Mouse (Mus musculus) heart, adult 2 months (tissue): ENCODE measurements around the gene Has3. TPM values are rescaled to one million over a fixed set of nuclear protein-coding genes. Genes with fewer than 3 reads are reported as not detected.

ENCODE experiments used
- DNase-seq, 2 experiments: peaks; one replicate each; pipeline ENCODE4 v3.0.0; 2021
- H3K27ac ChIP-seq: fragments of 200-600 bp; 2 replicates; pipeline ENCODE4 v1.8.1; 2022
- H3K27me3 ChIP-seq: fragments of 200-500 bp; 2 replicates; pipeline ENCODE4 v1.6.1; 2012; ENCODE audit warnings: mild to moderate bottlenecking, low read length, inconsistent platforms, mixed read lengths; ENCODE audit not compliant: control insufficient read depth, insufficient read depth
- H3K36me3 ChIP-seq: fragments of 200-500 bp; 2 replicates; pipeline ENCODE4 v1.6.1; 2012; ENCODE audit warnings: low read length, inconsistent platforms; ENCODE audit not compliant: control insufficient read depth, insufficient read depth
- H3K4me1 ChIP-seq: fragments of 200-500 bp; 2 replicates; pipeline ENCODE4 v1.6.1; 2011; ENCODE audit warnings: low read length; ENCODE audit not compliant: control insufficient read depth, insufficient read depth
- H3K4me3 ChIP-seq: fragments of 200-600 bp; 2 replicates; pipeline ENCODE4 v1.8.1; 2022
- H3K79me2 ChIP-seq: fragments of 200-500 bp; replicated peaks from 2 replicates; pipeline ENCODE4 v1.6.1; 2012; ENCODE audit warnings: mild to moderate bottlenecking, inconsistent platforms, low read length, moderate library complexity, mixed read lengths; ENCODE audit not compliant: control insufficient read depth, insufficient read depth
- H3K9ac ChIP-seq: fragments of 200-500 bp; 2 replicates; pipeline ENCODE4 v1.6.1; 2012; ENCODE audit warnings: low read depth, mild to moderate bottlenecking, control low read depth, inconsistent platforms, low read length, mixed read lengths
- CTCF ChIP-seq: fragments of 200-600 bp; IDR thresholded peaks from 2 replicates; pipeline ENCODE4 v1.8.1; 2022; ENCODE audit warnings: antibody characterized with exemption, mild to moderate bottlenecking, moderate library complexity
- EP300 ChIP-seq: fragments of 200-500 bp; IDR thresholded peaks from 2 replicates; pipeline ENCODE4 v1.6.1; 2011; ENCODE audit warnings: low read depth, low read length, control low read depth; ENCODE audit not compliant: insufficient read depth
- POLR2A ChIP-seq: fragments of 200-500 bp; IDR thresholded peaks from 2 replicates; pipeline ENCODE4 v1.6.1; 2011; ENCODE audit warnings: mild to moderate bottlenecking, low read depth, low read length, control low read depth; ENCODE audit not compliant: insufficient read depth
- WGBS: fragments of 180-500 bp; shearing (Covaris S2); methylation state at CpG from one replicate; pipeline ENCODE4 v1.1.7; 2018; 5-methylcytosine and 5-hydroxymethylcytosine counted together
- intact Hi-C: fragments of 180-260 bp; cut with DNase I; formaldehyde crosslinking; loops from one replicate; pipeline ENCODE4 v1.15.1; 2025
- polyA plus RNA-seq: library from polyadenylated mRNA; depleted of rRNA; stranded (reverse); fragments of >200 nt; gene quantifications from 2 replicates; pipeline ENCODE4 v1.2.3, GENCODE M21; 2012
- total RNA-seq, 2 experiments: library from RNA; stranded (reverse); gene quantifications; 2 replicates each; pipeline ENCODE4 v1.2.3; 2021

The Has3 gene
- total and polyA plus RNA-seq, 3 experiments, result 0.66 to 1.1 (median 0.70) TPM

DNA sequence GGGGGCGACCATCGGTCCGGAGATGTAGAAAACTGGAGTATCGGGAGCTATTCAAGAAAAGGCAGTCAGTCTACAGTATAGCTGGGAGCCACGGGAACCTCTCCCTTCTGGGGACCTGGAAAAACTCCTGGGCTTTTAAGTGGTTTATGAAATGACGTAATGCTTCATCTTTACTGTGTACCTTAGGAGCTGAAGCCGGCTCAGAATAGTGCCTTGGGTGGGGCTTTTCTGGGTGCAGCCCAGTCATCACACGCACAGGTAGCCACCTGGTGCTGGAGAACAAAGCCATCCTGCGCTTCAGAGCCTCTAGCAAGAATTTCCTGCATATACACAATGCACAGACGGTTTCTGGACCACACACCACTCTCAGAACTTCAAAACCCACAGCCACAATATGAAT is 7.2 kb upstream of the Has3 start:
- no peak for DNase-seq
- TF ChIP-seq CTCF (no peak), POLR2A (no peak), EP300 (no peak)
- Histone ChIP-seq H3K36me3 (no peaks in the 10 kb centered on the region), H3K27ac (no peak overlapping the region), H3K4me1 (no peaks in the 10 kb centered on the region), H3K27me3 (no peaks in the 10 kb centered on the region), H3K4me3 (no peak overlapping the region), H3K9ac (no peak overlapping the region), H3K79me2 (no peaks in the 10 kb centered on the region)
- WGBS, result 90% methylated on average over 10 of the region's 10 CpGs
- intact Hi-C loops, result no loop called here

GRCm38 (mm10) chr8:106865354-106865753 is 4.7 kb upstream of the Has3 start:
- 85% methylated on average over 9 of the region's 9 CpGs for WGBS
- no peak for DNase-seq
- Histone ChIP-seq H3K4me3 (no peak overlapping the region), H3K27me3 (no peaks in the 10 kb centered on the region), H3K79me2 (no peaks in the 10 kb centered on the region), H3K4me1 (peaks cover 2% of the 10 kb centered on the region), H3K27ac (no peak overlapping the region), H3K9ac (no peak overlapping the region), H3K36me3 (no peaks in the 10 kb centered on the region)
- intact Hi-C loops, result no loop called here
- no peak for TF ChIP-seq CTCF
- TF ChIP-seq POLR2A, result no peak
- no peak for TF ChIP-seq EP300

DNA sequence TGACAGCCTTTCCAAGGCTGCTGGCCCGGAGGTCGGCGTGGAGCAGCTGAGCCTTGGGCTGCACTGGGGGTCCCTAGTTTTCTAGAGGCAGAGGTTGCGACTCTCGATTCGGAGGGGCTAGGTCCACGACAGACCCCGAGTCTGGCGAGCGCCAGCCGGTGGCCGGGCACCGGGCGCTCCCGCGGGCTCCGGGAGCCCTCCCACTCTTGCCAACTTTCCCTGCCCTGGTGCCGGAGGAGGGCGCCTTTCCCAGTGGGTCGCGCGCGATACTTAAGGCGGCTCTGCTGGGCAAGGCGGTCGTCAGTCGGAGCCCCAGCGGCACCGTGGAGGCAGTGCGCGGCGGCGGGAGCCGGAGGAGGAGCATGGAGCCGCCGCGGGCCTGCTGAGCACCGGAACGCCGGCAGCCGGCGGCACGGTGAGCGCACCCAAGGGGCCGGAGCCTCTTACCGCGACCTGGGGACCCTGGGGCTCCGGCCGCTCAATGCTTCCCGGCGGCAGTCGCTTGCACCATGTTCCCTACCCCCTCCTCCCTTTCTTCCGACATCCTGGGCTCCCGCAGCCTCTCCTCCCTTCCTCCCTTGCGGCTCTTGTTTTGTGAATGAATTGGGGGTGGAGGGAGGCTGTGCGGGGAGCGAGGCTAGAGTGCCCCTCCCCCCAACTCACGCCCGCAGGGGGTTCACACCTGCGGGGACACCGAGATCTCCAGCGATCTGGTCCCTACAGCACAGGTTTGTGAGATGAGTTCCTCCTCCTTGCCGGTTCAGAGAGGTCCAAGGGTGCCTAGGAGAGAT is 690 bp downstream of the Has3 start:
- Histone ChIP-seq H3K27me3 (no peaks in the 10 kb centered on the region), H3K4me3 (peak overlapping the region; percentile 76), H3K36me3 (no peaks in the 10 kb centered on the region), H3K79me2 (no peaks in the 10 kb centered on the region), H3K27ac (peak overlapping the region; percentile 72), H3K4me1 (peaks cover 13% of the 10 kb centered on the region), H3K9ac (peak overlapping the region; percentile 80)
- intact Hi-C loops, result loop anchor here (2.0 to 5.0 kb wide), 3 partner anchors 32 to 153 kb away; no protein-coding TSS in a partner anchor
- DNase-seq, result peak; percentile 77 to 78
- TF ChIP-seq CTCF (peak; percentile 66), POLR2A (0 out of 2 replicates have a peak, but pooled peaks have one; percentile 20), EP300 (0 out of 2 replicates have a peak, but pooled peaks have one; percentile 11)
- 1% methylated on average over 63 of the region's 63 CpGs for WGBS

GRCm38 (mm10) chr8:106871328-106871926 is 1.4 kb downstream of the Has3 start:
- no peaks in the 10 kb centered on the region for H3K27me3 ChIP-seq
- intact Hi-C loops, result loop anchor here (2.0 to 5.0 kb wide), 3 partner anchors 33 to 154 kb away; no protein-coding TSS in a partner anchor
- 2% methylated on average over 15 of the region's 15 CpGs for WGBS
- peak overlapping the region; percentile 80 for H3K9ac ChIP-seq
- no peak for DNase-seq
- TF ChIP-seq CTCF (no peak), EP300 (no peak), POLR2A (no peak)
- peak overlapping the region; percentile 72 for H3K27ac ChIP-seq
- H3K79me2 ChIP-seq, result no peaks in the 10 kb centered on the region
- peaks cover 13% of the 10 kb centered on the region for H3K4me1 ChIP-seq
- peak overlapping the region; percentile 76 for H3K4me3 ChIP-seq
- H3K36me3 ChIP-seq, result no peaks in the 10 kb centered on the region

DNA sequence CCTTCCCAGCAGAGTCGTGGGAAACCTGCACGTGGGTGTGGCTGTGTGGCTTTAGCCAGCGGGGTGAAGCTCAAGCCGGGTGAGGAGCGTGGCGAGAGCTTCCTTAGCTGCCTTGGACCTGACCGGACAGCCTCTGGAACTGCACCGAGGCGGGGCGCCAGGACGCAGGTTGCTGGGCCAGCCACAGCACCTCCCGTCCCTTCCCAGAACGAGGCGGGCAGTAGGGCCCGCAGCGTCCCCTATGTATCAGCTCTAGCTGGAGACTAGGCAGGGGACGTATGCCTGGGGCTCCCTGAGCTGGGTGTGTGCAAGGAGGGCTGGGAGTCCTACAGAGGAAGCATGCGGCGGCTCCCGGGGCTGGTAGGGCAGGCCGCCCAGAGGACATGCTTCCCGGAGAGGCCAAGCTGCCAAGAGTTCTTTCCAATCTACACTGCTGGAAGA is 1.9 kb downstream of the Has3 start:
- intact Hi-C loops, result loop anchor here (2.0 to 5.0 kb wide), 4 partner anchors 15 to 155 kb away; no protein-coding TSS in a partner anchor
- under 1% methylated on average over 22 of the region's 22 CpGs for WGBS
- peak; percentile 80 to 81 for DNase-seq
- peaks cover 13% of the 10 kb centered on the region for H3K4me1 ChIP-seq
- peak overlapping the region; percentile 72 for H3K27ac ChIP-seq
- H3K36me3 ChIP-seq, result no peaks in the 10 kb centered on the region
- TF ChIP-seq CTCF, result peak; percentile 55
- TF ChIP-seq EP300, result no peak
- TF ChIP-seq POLR2A, result no peak
- H3K79me2 ChIP-seq, result no peaks in the 10 kb centered on the region
- H3K27me3 ChIP-seq, result no peaks in the 10 kb centered on the region
- peak overlapping the region; percentile 77 for H3K9ac ChIP-seq
- peak overlapping the region; percentile 76 for H3K4me3 ChIP-seq
